Mouse (Mus musculus): ENCODE measurements around the gene Ranbp10.

GRCm38 (mm10) chr8:105856168-105856835 lies 29.2 kb upstream of the Ranbp10 start:
- no peak for TF ChIP-seq CTCF (IDR thresholded peaks at IDR 0.05; ENCODE audit: low read depth, low read length)
- TF ChIP-seq POLR2A (IDR thresholded peaks at IDR 0.05; ENCODE audit: borderline replicate concordance, low read depth, low read length): no peak

Data from bone marrow macrophage, adult 2 months (primary cell).